Mouse (Mus musculus) lung, postnatal 0 days (tissue): ENCODE measurements around the gene Cacna2d1. TPM values are rescaled to one million over a fixed set of nuclear protein-coding genes. Genes with fewer than 3 reads are reported as not detected.

ENCODE experiments used
- ATAC-seq: fragments of 200-750 bp; cut with Nextera tagmentation; 2 replicates; pipeline ENCODE4 v1.8.0; 2017; ENCODE audit warnings: moderate library complexity
- DNase-seq: peaks from one replicate; pipeline ENCODE4 v3.0.0-alpha.2; 2016; ENCODE audit warnings: low spot score
- H3K27ac ChIP-seq: fragments of 300-500 bp; sonication (generic); 2 replicates; pipeline ENCODE4 v1.5.1; 2014; ENCODE audit warnings: antibody characterized with exemption, mild to moderate bottlenecking, low read length, mixed read lengths
- H3K27me3 ChIP-seq: fragments of 300-500 bp; sonication (generic); replicated peaks from 2 replicates; pipeline ENCODE4 v1.6.1; 2014; ENCODE audit warnings: low read length, mixed read lengths; ENCODE audit not compliant: insufficient read depth
- H3K36me3 ChIP-seq: fragments of 300-500 bp; sonication (generic); 2 replicates; pipeline ENCODE4 v1.6.1; 2014; ENCODE audit warnings: low read length, mixed read lengths; ENCODE audit not compliant: insufficient read depth
- H3K4me1 ChIP-seq: fragments of 300-500 bp; sonication (generic); 2 replicates; pipeline ENCODE4 v1.6.1; 2014; ENCODE audit warnings: antibody characterized with exemption, low read depth, low read length, mixed read lengths; ENCODE audit not compliant: insufficient read depth
- H3K4me2 ChIP-seq: fragments of 300-500 bp; sonication (generic); replicated peaks from 2 replicates; pipeline ENCODE4 v1.6.1; 2014; ENCODE audit warnings: low read depth, mild to moderate bottlenecking, low read length, moderate library complexity, mixed read lengths
- H3K4me3 ChIP-seq: fragments of 300-500 bp; sonication (generic); 2 replicates; pipeline ENCODE4 v1.5.1; 2014; ENCODE audit warnings: low read depth, low read length
- H3K9ac ChIP-seq: fragments of 300-500 bp; sonication (generic); replicated peaks from 2 replicates; pipeline ENCODE4 v1.6.1; 2014; ENCODE audit warnings: low read depth, mild to moderate bottlenecking
- H3K9me3 ChIP-seq: fragments of 300-500 bp; sonication (generic); 2 replicates; pipeline ENCODE4 v1.6.1; 2016; ENCODE audit warnings: low read length, mixed read lengths
- CTCF ChIP-seq: IDR thresholded peaks from 2 replicates; pipeline ENCODE4 v1.5.1; 2016; ENCODE audit warnings: antibody characterized with exemption, mild to moderate bottlenecking
- EP300 ChIP-seq: IDR thresholded peaks from 2 replicates; pipeline ENCODE4 v1.6.1; 2016; ENCODE audit warnings: antibody characterized with exemption, mild to moderate bottlenecking, control low read depth
- WGBS: fragments of 180-500 bp; shearing (Covaris S2); extraction: QIAGEN DNeasy Blood & Tissue Kit; methylation state at CpG from one replicate; pipeline ENCODE4 v1.1.7; 2014; 5-methylcytosine and 5-hydroxymethylcytosine counted together
- polyA plus RNA-seq: library from polyadenylated mRNA; unstranded; fragments of >200 nt; fragmentation: Nextera tagmentation; extraction: Ambion mirVana; gene quantifications from 2 replicates; pipeline ENCODE4 v1.2.1, GENCODE M21; 2015

Cacna2d1 gene
- polyA plus RNA-seq, 1 experiment from 2014 or later = 8.4 TPM

- 62% methylated on average over 6 of the region's 6 CpGs for WGBS
- ATAC-seq (no peak), DNase-seq (no peak)
- no peaks in the 10 kb centered on the region for H3K36me3 ChIP-seq
- H3K27me3 ChIP-seq = no peaks in the 10 kb centered on the region
- H3K4me2 ChIP-seq = no peak overlapping the region
- no peaks in the 10 kb centered on the region for H3K4me1 ChIP-seq
- no peaks in the 10 kb centered on the region for H3K9me3 ChIP-seq
- TF ChIP-seq EP300 (no peak), CTCF (no peak)
- H3K4me3 ChIP-seq = no peak overlapping the region
- no peak overlapping the region for H3K27ac ChIP-seq
- H3K9ac ChIP-seq = no peak overlapping the region
Measured at GRCm38 (mm10) chr5:16155375-16156284, 221.1 kb downstream of the Cacna2d1 start.

- H3K4me2 ChIP-seq = no peak overlapping the region
- no peak for TF ChIP-seq CTCF
- no peak for TF ChIP-seq EP300
- no peaks in the 10 kb centered on the region for H3K27me3 ChIP-seq
- ATAC-seq = no peak
- peak; percentile 54 for DNase-seq
- H3K9me3 ChIP-seq = no peaks in the 10 kb centered on the region
- no peak overlapping the region for H3K27ac ChIP-seq
- no peak overlapping the region for H3K4me3 ChIP-seq
- no peaks in the 10 kb centered on the region for H3K36me3 ChIP-seq
- no peaks in the 10 kb centered on the region for H3K4me1 ChIP-seq
- no peak overlapping the region for H3K9ac ChIP-seq
Measured at GRCm38 (mm10) chr5:16163270-16163669, 228.8 kb downstream of the Cacna2d1 start.

GRCm38 (mm10) chr5:16166117-16166867 lies 231.8 kb downstream of the Cacna2d1 start:
- Histone ChIP-seq H3K9ac (no peak overlapping the region), H3K4me1 (no peaks in the 10 kb centered on the region), H3K36me3 (no peaks in the 10 kb centered on the region), H3K4me2 (no peak overlapping the region), H3K27ac (no peak overlapping the region), H3K4me3 (no peak overlapping the region), H3K9me3 (no peaks in the 10 kb centered on the region), H3K27me3 (no peaks in the 10 kb centered on the region)
- no peak for DNase-seq
- WGBS = 71% methylated on average over 12 of the region's 12 CpGs
- ATAC-seq = no peak
- TF ChIP-seq EP300 = no peak
- TF ChIP-seq CTCF = no peak

DNA sequence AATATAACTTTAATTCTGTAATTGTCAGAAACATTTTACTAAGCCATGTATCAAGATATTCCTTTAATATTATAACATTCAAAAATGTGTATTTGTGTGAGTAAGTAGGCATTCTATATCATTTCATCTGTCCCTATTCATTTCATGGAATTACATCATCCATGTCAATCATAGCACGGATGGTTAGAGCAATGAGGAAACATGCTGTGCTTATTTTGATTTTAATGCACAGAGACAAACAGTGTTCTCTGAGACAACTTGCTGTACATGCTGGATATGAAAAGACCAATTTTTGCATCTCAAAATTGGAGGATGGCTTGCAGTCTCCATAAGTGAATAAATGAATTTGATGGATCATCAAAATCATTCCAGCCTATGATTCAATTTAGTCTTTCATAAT lies 232.4 kb downstream of the Cacna2d1 start:
- Histone ChIP-seq H3K4me1 (no peaks in the 10 kb centered on the region), H3K4me2 (no peak overlapping the region), H3K27me3 (no peaks in the 10 kb centered on the region), H3K9me3 (no peaks in the 10 kb centered on the region), H3K27ac (no peak overlapping the region), H3K9ac (no peak overlapping the region), H3K36me3 (no peaks in the 10 kb centered on the region), H3K4me3 (no peak overlapping the region)
- TF ChIP-seq CTCF = no peak
- no peak for TF ChIP-seq EP300
- 88% methylated on average over 1 of the region's 1 CpGs for WGBS
- DNase-seq (no peak), ATAC-seq (no peak)

- Histone ChIP-seq H3K4me3 (no peak overlapping the region), H3K36me3 (no peaks in the 10 kb centered on the region), H3K27me3 (no peaks in the 10 kb centered on the region), H3K4me1 (no peaks in the 10 kb centered on the region), H3K4me2 (no peak overlapping the region), H3K27ac (no peak overlapping the region), H3K9ac (no peak overlapping the region), H3K9me3 (no peaks in the 10 kb centered on the region)
- WGBS = 85% methylated on average over 7 of the region's 7 CpGs
- TF ChIP-seq EP300 (no peak), CTCF (no peak)
- DNase-seq (no peak), ATAC-seq (no peak)
Measured at GRCm38 (mm10) chr5:16181041-16181440, 246.6 kb downstream of the Cacna2d1 start.

GRCm38 (mm10) chr5:16184064-16184463 lies 249.6 kb downstream of the Cacna2d1 start:
- H3K9me3 ChIP-seq = no peaks in the 10 kb centered on the region
- WGBS = 83% methylated on average over 1 of the region's 1 CpGs
- ATAC-seq = no peak

More at GRCm38 (mm10) chr5:16184064-16184463, 249.6 kb downstream of the Cacna2d1 start:
- no peak overlapping the region for H3K4me2 ChIP-seq
- no peak for DNase-seq
- no peak overlapping the region for H3K4me3 ChIP-seq
- H3K36me3 ChIP-seq = no peaks in the 10 kb centered on the region
- no peaks in the 10 kb centered on the region for H3K27me3 ChIP-seq
- H3K27ac ChIP-seq = no peak overlapping the region
- H3K9ac ChIP-seq = no peak overlapping the region
- no peaks in the 10 kb centered on the region for H3K4me1 ChIP-seq
- TF ChIP-seq EP300 (no peak), CTCF (no peak)
